Mouse (Mus musculus): ENCODE measurements around the gene Uts2.

Gene Uts2

GRCm38 (mm10) chr4:150996797-150997196 is at the start of gene Uts2:
Uts2 (plus strand) TSS chr4:150997097.
- in situ Hi-C loops (cut with MboI, MseI), result no loop called here

GRCm38 (mm10) chr4:150950972-150951371 is 45.9 kb upstream of the Uts2 start:
- in situ Hi-C loops (cut with MboI, MseI), result no loop called here

DNA sequence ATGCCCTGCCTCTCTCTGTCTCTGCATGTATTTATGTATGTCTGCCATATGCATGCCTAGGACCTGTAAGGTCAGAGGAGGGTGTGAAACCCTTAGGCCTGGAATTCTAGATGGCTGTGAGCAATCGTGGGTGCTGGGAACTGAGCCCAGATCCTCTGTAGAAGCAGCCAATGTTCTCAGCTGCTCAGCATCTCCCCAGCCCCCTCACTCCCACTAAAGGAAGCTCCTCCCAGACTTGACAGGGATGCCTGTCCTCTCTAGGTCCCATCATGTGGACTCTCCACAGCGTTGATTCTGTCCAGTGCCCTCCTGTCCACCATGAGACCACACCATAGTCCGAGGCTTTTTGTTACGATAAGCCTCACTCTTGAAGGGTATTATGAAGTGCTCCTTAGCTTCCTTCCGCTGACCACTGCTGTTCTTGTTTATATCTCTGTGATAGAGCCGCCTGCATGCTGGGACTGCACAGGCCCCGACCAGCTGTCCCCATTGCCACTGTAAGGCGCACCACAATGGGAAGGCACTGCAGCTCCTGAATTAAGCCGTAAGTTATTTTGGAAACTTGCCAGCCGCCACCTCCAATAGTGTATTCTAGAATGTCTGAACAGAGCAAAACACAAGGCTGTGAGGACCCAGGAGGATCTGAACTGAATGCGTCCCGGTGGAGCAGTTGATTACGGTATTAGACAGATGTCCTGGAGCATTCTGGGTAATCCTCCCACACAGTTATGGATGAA is 40.4 kb upstream of the Uts2 start:
- in situ Hi-C loops (cut with MboI, MseI), result no loop called here

- in situ Hi-C loops (cut with MboI, MseI), result no loop called here
Measured at GRCm38 (mm10) chr4:150957106-150957458, 39.8 kb upstream of the Uts2 start.

DNA sequence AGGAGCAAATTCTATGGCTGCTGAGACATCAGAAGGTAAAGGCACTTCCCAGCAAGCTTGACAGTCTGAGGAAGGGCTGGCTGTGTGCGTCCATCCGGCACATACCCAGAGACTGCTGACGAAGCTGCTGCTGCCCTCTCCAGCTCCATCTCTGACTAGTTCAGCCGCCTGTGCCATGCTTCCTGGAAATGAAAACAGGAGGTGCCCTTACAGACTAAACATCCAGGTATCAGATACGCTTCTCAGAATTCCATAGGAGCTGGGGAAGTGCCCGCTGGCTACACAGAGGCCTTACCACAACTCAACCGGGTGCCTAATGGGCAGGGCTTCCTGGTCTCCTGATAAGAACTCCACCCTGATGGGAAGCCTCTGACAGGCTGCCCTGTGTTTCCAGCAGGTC is 38.4 kb upstream of the Uts2 start:
- in situ Hi-C loops (cut with MboI, MseI), result no loop called here

DNA sequence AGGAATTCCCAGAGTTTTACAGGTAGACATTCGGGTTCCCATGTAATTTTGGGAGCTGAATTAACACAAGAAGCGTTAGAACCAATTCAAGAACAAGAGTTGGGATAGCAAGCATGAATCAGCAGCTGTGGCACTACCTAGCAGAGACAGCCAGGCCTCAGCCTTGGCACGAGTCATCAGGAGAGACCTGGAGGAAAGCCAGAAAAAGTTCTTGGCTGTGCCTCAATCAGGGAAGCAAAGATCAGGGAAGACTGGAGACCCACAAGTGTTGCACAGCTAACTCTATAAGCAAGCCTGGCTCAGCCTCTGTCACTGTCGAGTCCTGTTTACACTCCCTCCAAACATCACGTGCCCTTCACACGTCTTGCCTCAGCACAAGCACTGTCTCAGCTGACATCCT is 34.7 kb upstream of the Uts2 start:
- in situ Hi-C loops (cut with MboI, MseI), result no loop called here

DNA sequence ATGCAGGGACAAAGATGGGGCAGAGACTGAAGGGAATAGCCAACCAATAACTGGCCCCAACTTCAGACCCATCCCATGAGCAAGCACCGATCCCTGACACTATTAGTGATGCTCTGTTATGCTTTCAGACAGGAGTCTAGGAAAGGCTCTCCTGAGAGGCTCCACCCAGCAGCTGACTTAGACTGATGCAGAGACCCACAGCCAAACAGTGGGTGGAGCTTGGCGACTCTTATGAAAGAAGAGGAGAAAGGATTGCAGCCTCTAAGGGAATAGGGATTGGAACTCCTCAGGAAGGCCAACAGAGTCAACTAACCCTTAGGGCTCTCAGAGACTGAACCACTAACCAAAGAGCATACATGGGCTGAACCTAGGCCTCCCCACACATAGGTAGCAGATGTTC is 33.2 kb upstream of the Uts2 start:
- in situ Hi-C loops (cut with MboI, MseI), result no loop called here

DNA sequence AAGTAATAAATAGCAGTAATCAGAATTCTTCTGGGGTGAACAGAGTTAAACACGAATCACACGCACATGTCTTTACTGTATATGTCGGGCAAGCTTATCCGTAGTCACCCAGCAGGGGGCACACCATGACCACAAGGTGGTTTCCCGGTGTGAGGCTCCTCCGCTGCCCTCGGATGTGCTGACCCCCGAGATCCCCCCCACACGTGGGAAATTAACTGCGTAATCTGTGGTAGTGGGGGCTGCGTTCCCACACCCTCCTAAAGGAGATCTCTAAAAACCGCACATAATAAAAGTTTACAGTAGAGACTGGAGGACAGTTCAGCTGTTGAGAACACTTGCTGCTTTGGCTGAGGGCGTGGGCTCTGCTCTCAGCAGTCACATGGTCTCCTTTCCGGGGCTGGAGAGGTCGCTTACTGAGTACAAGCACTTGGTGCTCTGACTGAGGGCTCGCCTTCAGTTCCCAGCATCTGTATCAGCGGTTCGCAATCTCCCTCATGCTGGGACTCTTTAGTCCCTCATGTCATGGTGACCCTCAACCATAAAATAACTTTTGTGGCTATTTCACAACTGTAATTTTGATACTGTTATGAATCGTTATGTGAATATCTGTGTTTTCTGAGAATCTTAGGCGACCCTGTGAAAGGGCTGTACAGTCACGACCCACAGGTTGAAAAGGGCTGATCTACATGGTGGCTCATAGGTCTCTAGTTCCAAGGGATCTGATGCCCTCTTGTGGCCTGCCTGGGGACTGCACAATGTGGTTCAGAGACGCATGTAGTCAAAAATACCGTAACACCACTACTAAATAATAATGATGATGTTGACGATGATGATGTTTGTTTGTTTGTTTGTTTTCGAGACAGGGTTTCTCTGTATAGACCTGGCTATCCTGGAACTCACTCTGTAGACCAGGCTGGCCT is 32.0 kb upstream of the Uts2 start:
- in situ Hi-C loops (cut with MboI, MseI), result no loop called here

- in situ Hi-C loops (cut with MboI, MseI), result no loop called here
Measured at GRCm38 (mm10) chr4:150965555-150965951, 31.3 kb upstream of the Uts2 start.

GRCm38 (mm10) chr4:150966556-150966955 is 30.3 kb upstream of the Uts2 start:
- in situ Hi-C loops (cut with MboI, MseI), result no loop called here

- in situ Hi-C loops (cut with MboI, MseI), result no loop called here
Measured at GRCm38 (mm10) chr4:150968956-150969355, 27.9 kb upstream of the Uts2 start.

DNA sequence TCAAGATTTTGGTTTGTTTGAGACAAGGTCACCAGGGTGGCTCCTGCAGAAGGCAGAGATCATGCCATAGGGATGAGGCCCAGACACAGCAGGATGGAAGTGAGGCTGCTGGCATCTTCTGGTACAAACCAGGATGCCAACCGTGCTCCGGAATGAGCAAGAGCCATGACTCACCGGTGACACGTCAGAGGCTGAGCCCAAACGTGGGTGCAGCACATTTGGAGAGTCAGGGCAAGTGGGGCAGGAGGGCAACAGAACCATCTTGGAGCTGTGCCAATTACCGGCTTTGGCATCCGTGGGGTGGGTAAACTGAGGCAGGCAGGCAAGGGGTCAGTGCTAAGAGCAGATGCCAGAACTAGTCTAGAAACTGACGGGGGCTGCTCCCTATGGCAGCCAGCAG is 23.6 kb upstream of the Uts2 start:
- in situ Hi-C loops (cut with MboI, MseI), result no loop called here

DNA sequence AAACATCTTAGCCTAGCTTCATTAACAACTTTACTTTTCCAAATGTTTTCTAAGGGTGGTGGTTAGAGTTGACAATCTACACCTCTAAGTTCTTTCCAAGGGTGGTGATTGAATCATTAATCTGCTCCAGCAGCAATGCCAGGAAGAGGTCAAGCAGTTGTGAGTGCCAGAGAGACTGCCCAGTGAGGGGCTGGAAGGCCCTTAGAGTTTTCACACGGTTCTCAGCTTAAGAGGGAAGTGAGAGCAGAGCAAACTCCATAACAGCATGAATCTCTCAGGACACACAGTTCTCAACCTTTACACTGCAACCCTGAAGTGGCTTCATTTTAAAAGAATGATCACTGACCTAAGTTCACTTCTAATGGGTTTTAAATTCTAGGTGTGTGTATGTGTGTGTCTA is 21.8 kb upstream of the Uts2 start:
- in situ Hi-C loops (cut with MboI, MseI), result loop anchor here (5.0 kb wide), 1 partner anchor 152 kb away; no protein-coding TSS in a partner anchor

- in situ Hi-C loops (cut with MboI, MseI), result loop anchor here (5.0 kb wide), 1 partner anchor 149 kb away; no protein-coding TSS in a partner anchor
Measured at GRCm38 (mm10) chr4:150978156-150978910, 18.6 kb upstream of the Uts2 start.

GRCm38 (mm10) chr4:150979455-150979854 is 17.4 kb upstream of the Uts2 start:
- in situ Hi-C loops (cut with MboI, MseI), result loop anchor here (5.0 kb wide), 1 partner anchor 148 kb away; no protein-coding TSS in a partner anchor

- in situ Hi-C loops (cut with MboI, MseI), result no loop called here
Measured at GRCm38 (mm10) chr4:150980153-150980552, 16.7 kb upstream of the Uts2 start.

- in situ Hi-C loops (cut with MboI, MseI), result no loop called here
Measured at GRCm38 (mm10) chr4:150990148-150990547, 6.7 kb upstream of the Uts2 start.

- in situ Hi-C loops (cut with MboI, MseI), result no loop called here
Measured at GRCm38 (mm10) chr4:150998626-150999025, 1.7 kb downstream of the Uts2 start.

- in situ Hi-C loops (cut with MboI, MseI), result no loop called here
Measured at GRCm38 (mm10) chr4:151001397-151001796, 4.5 kb downstream of the Uts2 start.

DNA sequence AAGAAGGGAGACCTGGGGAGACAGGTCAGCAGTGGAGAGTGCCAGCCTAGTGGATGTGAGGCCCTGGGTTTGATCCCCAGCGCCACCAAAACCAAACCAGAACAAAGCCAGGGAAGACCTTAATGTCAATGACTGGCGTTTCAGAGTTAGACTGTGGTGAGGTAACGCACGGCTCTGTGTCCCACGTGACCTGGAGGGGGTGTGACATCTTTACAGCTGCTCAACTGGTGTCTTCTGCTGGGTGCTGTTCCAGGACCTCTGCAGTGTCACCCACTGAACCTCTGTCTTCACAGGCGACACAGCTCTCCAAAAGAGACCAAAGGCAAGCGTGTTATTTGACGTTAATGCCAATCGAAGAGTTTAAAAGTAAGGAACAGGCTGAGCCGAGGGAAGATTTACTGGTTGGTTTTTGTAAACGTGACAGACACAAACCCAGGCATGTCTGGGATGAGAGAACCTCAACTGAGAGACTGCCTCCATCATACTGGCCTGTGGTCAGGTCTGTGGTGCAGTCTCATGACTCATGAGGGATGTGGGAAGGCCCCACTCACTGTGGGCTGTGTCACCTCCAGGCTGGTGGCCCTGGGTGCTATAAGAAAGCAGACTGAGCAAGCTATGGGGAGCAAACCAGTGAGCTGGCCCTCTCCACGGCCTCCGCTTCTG is 8.9 kb downstream of the Uts2 start:
- in situ Hi-C loops (cut with MboI, MseI), result no loop called here

- in situ Hi-C loops (cut with MboI, MseI), result no loop called here
Measured at GRCm38 (mm10) chr4:151006945-151007344, 10.0 kb downstream of the Uts2 start.
